Mouse (Mus musculus) hindbrain, embryonic 11.5 days (tissue): ENCODE data around the gene Trpc7. TPM values are rescaled to one million over a fixed set of nuclear protein-coding genes. Genes with fewer than 3 reads are reported as not detected.

ENCODE experiments used
- ATAC-seq: fragments of 200-750 bp; cut with Nextera tagmentation; 2 replicates; pipeline ENCODE4 v1.8.0; 2017; ENCODE audit warnings: mild to moderate bottlenecking, moderate TSS enrichment, moderate library complexity; ENCODE audit not compliant: low FRiP score
- DNase-seq: peaks from one replicate; pipeline ENCODE4 v3.0.0-alpha.2; 2015; ENCODE audit warnings: low spot score
- H3K27ac ChIP-seq: fragments of 300-500 bp; sonication (generic); 2 replicates; pipeline ENCODE4 v1.5.1; 2014; ENCODE audit warnings: mild to moderate bottlenecking, low read depth, low read length
- H3K27me3 ChIP-seq: fragments of 300-500 bp; sonication (generic); 2 replicates; pipeline ENCODE4 v1.6.1; 2014; ENCODE audit warnings: mild to moderate bottlenecking, low read length, moderate library complexity, mixed read lengths; ENCODE audit not compliant: control insufficient read depth, insufficient read depth
- H3K36me3 ChIP-seq: fragments of 300-500 bp; sonication (generic); 2 replicates; pipeline ENCODE4 v1.6.1; 2014; ENCODE audit warnings: mild to moderate bottlenecking, low read length, moderate library complexity, mixed read lengths; ENCODE audit not compliant: control insufficient read depth, insufficient read depth
- H3K4me1 ChIP-seq: fragments of 300-500 bp; sonication (generic); replicated peaks from 2 replicates; pipeline ENCODE4 v1.6.1; 2014; ENCODE audit warnings: low read length, mixed read lengths; ENCODE audit not compliant: control insufficient read depth, insufficient read depth
- H3K4me2 ChIP-seq: fragments of 300-500 bp; sonication (generic); replicated peaks from 2 replicates; pipeline ENCODE4 v1.6.1; 2014; ENCODE audit warnings: mild to moderate bottlenecking, low read depth, low read length
- H3K4me3 ChIP-seq: fragments of 300-500 bp; sonication (generic); 2 replicates; pipeline ENCODE4 v1.5.1; 2014; ENCODE audit warnings: low read depth, low read length
- H3K9ac ChIP-seq: fragments of 300-500 bp; sonication (generic); 2 replicates; pipeline ENCODE4 v1.6.1; 2014; ENCODE audit warnings: low read depth, low read length
- H3K9me3 ChIP-seq: fragments of 300-500 bp; sonication (generic); 2 replicates; pipeline ENCODE4 v1.6.1; 2016; ENCODE audit warnings: low read length; ENCODE audit not compliant: control insufficient read depth
- WGBS: fragments of 180-500 bp; shearing (Covaris S2); extraction: QIAGEN DNeasy Blood & Tissue Kit; methylation state at CpG from one replicate; pipeline ENCODE4 v1.1.7; 2014; 5-methylcytosine and 5-hydroxymethylcytosine counted together
- polyA plus RNA-seq: library from polyadenylated mRNA; unstranded; fragments of >200 nt; fragmentation: Nextera tagmentation; extraction: Ambion mirVana; gene quantifications from 2 replicates; pipeline ENCODE4 v1.2.1, GENCODE M21; 2014

Trpc7 gene
- polyA plus RNA-seq, 1 experiment from 2014 or later = 0.48 TPM

DNA sequence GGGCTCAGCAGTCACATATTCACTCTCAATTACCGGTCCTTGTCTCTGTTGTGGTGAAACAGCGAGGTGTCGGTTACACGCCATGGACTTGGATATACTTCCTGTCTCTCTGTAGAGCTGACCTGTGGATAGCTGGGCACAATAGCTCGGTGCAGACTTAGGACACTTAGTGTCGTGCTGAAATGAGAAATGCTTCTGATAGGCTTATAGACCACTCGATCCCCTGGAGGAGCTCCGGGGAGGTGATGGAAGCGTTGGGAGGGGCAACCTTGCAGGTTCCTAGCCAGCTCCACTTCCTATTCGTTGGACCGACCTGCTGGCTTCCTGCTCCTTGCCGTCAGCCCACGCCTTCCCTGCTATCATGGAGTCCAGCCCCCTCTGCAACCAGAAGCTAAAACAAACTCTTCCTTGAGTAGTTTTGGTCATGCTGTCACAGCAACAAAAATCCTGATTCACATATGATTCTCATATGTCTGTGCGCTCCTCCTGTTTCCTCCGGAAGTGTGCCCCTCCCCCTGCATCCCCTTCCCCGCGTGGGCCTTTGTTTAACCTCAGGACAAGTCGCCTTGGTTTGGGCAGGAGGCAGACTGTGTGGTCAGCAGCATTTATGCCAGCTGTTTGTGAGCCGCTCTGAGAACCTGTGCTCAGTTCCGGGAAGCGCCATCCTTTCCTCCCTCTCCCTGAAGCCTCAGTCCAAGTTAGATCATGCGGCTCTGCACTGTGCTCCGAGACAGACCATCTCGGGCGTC is 130.3 kb downstream of the Trpc7 start:
- ATAC-seq = no peak
- 0 out of 2 replicates have a peak, but pooled peaks cover 11% of the 10 kb centered on the region for H3K4me1 ChIP-seq
- no peaks in the 10 kb centered on the region for H3K9me3 ChIP-seq
- no peak overlapping the region; the same call in 1 of the 2 replicates for H3K4me2 ChIP-seq
- H3K27ac ChIP-seq = no peak overlapping the region
- 55% methylated on average over 25 of the region's 25 CpGs for WGBS
- H3K27me3 ChIP-seq = no peaks in the 10 kb centered on the region
- peak; percentile 25 for DNase-seq
- H3K36me3 ChIP-seq = no peaks in the 10 kb centered on the region
- no peak overlapping the region for H3K4me3 ChIP-seq
- 0 out of 2 replicates have a peak overlapping the region, but pooled peaks have one; percentile 20 for H3K9ac ChIP-seq

DNA sequence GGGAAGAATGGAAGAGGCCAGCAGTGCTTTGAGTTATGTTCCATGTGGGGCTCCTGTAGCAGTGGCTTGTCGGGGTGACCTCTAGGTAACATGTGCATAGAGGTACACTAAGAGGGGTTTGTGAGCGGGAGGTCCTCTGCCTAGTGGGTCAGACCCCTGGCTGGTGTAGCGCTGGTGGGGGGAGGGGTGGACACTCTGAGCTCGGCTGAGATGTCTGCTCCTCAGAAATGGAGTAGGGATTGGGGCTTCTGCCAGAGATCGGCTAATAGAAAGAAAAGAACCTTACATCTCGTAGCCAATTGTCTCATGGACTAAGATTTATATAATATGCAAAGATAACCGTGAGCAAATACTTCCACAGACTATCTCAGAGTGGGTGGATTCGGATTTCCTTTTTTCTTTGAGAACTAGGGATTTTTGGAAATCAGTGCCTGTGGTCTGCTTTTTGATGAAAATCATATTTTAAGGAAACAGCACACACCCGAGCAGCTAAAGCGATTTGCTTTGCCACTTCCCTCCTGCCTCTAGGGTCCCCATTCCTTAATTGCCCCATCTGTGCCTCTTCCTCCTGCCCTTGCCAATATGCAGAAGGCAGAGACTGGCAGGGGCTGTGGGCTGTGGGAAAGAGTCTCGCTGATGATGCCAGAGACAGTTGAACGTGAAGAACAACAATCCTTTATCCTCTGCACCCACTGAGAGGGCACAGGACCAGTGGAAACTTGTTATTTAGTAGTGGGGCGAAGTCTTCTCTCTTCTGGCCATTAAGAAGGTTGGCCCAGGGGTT is 133.2 kb downstream of the Trpc7 start:
- WGBS = 53% methylated on average over 13 of the region's 13 CpGs
- no peak overlapping the region for H3K27ac ChIP-seq
- H3K4me3 ChIP-seq = no peak overlapping the region
- H3K9ac ChIP-seq = no peak overlapping the region
- H3K4me1 ChIP-seq = 0 out of 2 replicates have a peak, but pooled peaks cover 3% of the 10 kb centered on the region
- ATAC-seq = no peak
- H3K27me3 ChIP-seq = no peaks in the 10 kb centered on the region
- H3K4me2 ChIP-seq = no peak overlapping the region
- H3K36me3 ChIP-seq = no peaks in the 10 kb centered on the region
- H3K9me3 ChIP-seq = no peaks in the 10 kb centered on the region
- no peak for DNase-seq

- Histone ChIP-seq H3K9ac (no peak overlapping the region), H3K4me3 (no peak overlapping the region), H3K27me3 (peaks cover 16% of the 10 kb centered on the region), H3K4me2 (no peak overlapping the region), H3K9me3 (no peaks in the 10 kb centered on the region), H3K4me1 (peaks cover 2% of the 10 kb centered on the region), H3K36me3 (no peaks in the 10 kb centered on the region), H3K27ac (no peak overlapping the region)
- ATAC-seq = no peak
- WGBS = 28% methylated on average over 6 of the region's 6 CpGs
- peak; percentile 88 for DNase-seq
These were observed 137.3 kb downstream of the Trpc7 start for GRCm38 (mm10) chr13:56758492-56758891.

- Histone ChIP-seq H3K4me1 (peaks cover 9% of the 10 kb centered on the region), H3K36me3 (no peaks in the 10 kb centered on the region), H3K27ac (no peak overlapping the region), H3K9me3 (no peaks in the 10 kb centered on the region), H3K4me3 (no peak overlapping the region), H3K9ac (no peak overlapping the region), H3K27me3 (peaks cover 29% of the 10 kb centered on the region), H3K4me2 (no peak overlapping the region)
- 59% methylated on average over 12 of the region's 12 CpGs for WGBS
- DNase-seq (no peak), ATAC-seq (no peak)
These were observed 138.6 kb downstream of the Trpc7 start for GRCm38 (mm10) chr13:56757201-56757600.

GRCm38 (mm10) chr13:56755871-56756270 is 139.9 kb downstream of the Trpc7 start:
- 68% methylated on average over 6 of the region's 6 CpGs for WGBS
- H3K9ac ChIP-seq = no peak overlapping the region
- ATAC-seq = no peak
- H3K27me3 ChIP-seq = peaks cover 42% of the 10 kb centered on the region
- DNase-seq = peak; percentile 35
- no peak overlapping the region for H3K4me3 ChIP-seq
- H3K4me1 ChIP-seq = peaks cover 9% of the 10 kb centered on the region
- no peaks in the 10 kb centered on the region for H3K9me3 ChIP-seq
- H3K4me2 ChIP-seq = no peak overlapping the region
- H3K27ac ChIP-seq = no peak overlapping the region
- H3K36me3 ChIP-seq = no peaks in the 10 kb centered on the region

DNA sequence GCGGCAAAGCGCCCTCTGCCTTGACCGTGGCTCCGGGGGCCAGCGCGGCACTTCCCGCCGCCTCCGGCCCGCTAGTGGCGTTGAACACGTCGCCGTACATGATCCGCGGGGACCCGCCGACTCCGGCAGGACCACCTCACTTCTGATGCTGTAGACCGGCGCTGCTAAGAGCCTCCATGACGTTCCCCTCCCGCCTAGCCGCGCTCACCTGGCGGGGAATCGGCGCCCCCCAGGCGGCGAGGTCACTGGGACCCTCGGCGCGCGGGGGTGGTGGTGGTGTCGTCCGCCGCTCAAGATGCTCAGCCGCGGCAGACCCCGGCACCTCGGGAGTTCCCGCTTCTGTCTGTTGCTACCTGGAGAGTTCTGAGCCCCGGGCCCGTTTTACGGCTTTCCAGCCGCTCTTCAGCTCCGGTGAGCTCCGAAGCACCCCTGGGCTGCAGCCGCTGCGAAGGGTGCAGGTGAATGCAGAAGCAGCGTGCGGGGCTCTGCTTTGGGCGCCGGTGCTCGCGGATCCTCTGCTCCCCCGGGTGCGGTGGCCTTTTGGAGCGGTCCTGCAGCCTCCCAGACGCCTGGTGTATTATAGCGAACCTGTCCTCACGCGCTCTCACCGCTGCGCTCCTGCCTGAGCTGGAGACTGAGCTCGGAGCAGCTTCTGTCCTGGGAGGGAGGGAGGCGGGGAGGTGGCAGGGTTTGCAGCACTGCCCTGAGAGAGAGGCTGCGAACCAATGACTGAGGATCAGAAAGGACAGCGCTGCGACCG is 142.4 kb downstream of the Trpc7 start, which contains the start of gene Gm45623:
Gene Gm45623 (minus strand): TSS at position 636 of the 760 bp plus-strand sequence.
- Histone ChIP-seq H3K27me3 (peaks cover 44% of the 10 kb centered on the region), H3K4me2 (peak within 1 kb of the TSS; percentile 95), H3K9me3 (no peaks in the 10 kb centered on the region), H3K4me1 (peaks cover 9% of the 10 kb centered on the region), H3K9ac (peak within 1 kb of the TSS; percentile 54), H3K36me3 (no peaks in the 10 kb centered on the region), H3K27ac (no peak within 1 kb of the TSS), H3K4me3 (peak within 1 kb of the TSS; percentile 43)
- no peak for ATAC-seq
- under 1% methylated on average over 68 of the region's 71 CpGs for WGBS
- peak; percentile 56 for DNase-seq

DNA sequence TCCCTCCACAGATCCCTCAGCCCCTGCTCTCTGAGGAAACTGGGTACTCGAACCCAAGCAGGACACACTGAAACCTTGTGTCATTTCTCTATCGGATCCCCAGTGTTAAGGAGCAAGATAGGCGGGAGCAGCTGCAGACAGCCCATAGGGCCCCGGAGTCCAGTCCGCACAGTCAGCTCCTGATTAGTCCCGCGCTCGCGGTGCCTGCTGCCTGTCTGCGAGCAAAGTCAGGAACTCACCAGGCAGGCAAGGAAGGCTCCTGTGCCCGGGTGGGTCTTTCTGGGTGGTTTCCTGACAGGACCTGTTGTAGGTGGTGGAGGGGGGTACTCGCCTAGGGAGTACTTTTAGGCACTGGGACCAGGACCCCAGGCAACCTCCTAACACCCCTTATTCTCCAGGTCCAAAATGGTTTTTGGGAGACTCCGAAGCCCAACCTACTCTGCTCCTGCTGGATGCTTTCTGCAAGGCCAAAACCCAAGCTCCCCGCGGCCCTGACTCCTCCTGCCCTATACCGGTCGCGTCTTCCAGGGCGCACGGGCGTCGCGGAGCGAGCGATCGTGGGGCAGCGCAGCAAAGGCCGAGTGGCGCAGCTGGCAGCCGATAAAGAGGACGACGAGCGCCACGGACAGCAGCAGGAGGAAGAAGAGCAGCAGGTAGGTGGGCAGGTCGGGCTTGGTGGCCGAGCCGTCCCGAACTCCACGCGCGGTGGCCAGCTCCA is 143.2 kb downstream of the Trpc7 start:
- H3K36me3 ChIP-seq = no peaks in the 10 kb centered on the region

DNA sequence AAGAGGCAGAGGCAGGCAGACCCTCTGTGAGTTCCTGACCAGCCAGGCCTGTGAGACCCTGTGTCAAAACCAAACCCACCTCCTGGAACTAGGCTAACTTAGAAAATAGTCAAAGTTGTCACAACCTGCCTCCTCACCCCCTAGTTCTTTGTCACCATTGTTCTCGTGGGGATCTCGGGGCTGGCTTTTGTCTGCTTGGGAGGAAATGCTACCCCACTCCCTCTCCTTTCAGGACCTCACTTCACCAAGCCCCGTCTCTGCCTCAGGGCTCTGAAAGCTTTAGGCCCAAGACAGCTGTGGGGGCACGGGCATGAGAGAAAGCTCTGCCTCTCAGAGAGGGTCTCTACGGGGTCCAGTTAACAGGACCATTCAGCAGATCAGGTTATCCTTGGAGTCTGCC is 144.0 kb downstream of the Trpc7 start:
- H3K4me2 ChIP-seq = no peak overlapping the region

More for the DNA sequence above, 143.2 kb downstream of the Trpc7 start:
- H3K4me3 ChIP-seq = peak overlapping the region; percentile 43
- peaks cover 9% of the 10 kb centered on the region for H3K4me1 ChIP-seq
- no peaks in the 10 kb centered on the region for H3K9me3 ChIP-seq
- DNase-seq = peak; percentile 65
- H3K9ac ChIP-seq = peak overlapping the region; percentile 54; the same call in 1 of the 2 replicates
- peak overlapping the region; percentile 95 for H3K4me2 ChIP-seq
- H3K27ac ChIP-seq = no peak overlapping the region
- peaks cover 44% of the 10 kb centered on the region for H3K27me3 ChIP-seq
- ATAC-seq = no peak
- under 1% methylated on average over 41 of the region's 41 CpGs for WGBS

More for the DNA sequence above, 144.0 kb downstream of the Trpc7 start:
- Histone ChIP-seq H3K36me3 (no peaks in the 10 kb centered on the region), H3K27me3 (peaks cover 44% of the 10 kb centered on the region), H3K9ac (no peak overlapping the region), H3K27ac (no peak overlapping the region), H3K4me3 (no peak overlapping the region), H3K9me3 (no peaks in the 10 kb centered on the region), H3K4me1 (peaks cover 9% of the 10 kb centered on the region)
- peak; percentile 20 for DNase-seq
- WGBS = 13% methylated on average over 5 of the region's 5 CpGs
- no peak for ATAC-seq
